Mouse (Mus musculus) intestine, postnatal 0 days (tissue): Measurements from ENCODE around the gene St8sia1. TPM values are rescaled to one million over a fixed set of nuclear protein-coding genes. Genes with fewer than 3 reads are reported as not detected.

ENCODE experiments used
- ATAC-seq: fragments of 200-750 bp; cut with Nextera tagmentation; 2 replicates; pipeline ENCODE4 v1.8.0; 2017; ENCODE audit warnings: mild to moderate bottlenecking, moderate TSS enrichment, moderate library complexity
- H3K27ac ChIP-seq: fragments of 300-500 bp; sonication (generic); 2 replicates; pipeline ENCODE4 v1.5.1; 2014; ENCODE audit warnings: mild to moderate bottlenecking, low read depth, low read length, moderate library complexity
- H3K27me3 ChIP-seq: fragments of 300-500 bp; sonication (generic); replicated peaks from 2 replicates; pipeline ENCODE4 v1.6.1; 2014; ENCODE audit warnings: low read length, mixed read lengths; ENCODE audit not compliant: control insufficient read depth, insufficient read depth
- H3K36me3 ChIP-seq: fragments of 300-500 bp; sonication (generic); 2 replicates; pipeline ENCODE4 v1.6.1; 2014; ENCODE audit warnings: mild to moderate bottlenecking, moderate library complexity; ENCODE audit not compliant: control insufficient read depth, insufficient read depth
- H3K4me1 ChIP-seq: fragments of 300-500 bp; sonication (generic); replicated peaks from 2 replicates; pipeline ENCODE4 v1.6.1; 2014; ENCODE audit warnings: antibody characterized with exemption, low read length, mixed read lengths; ENCODE audit not compliant: control insufficient read depth, insufficient read depth
- H3K4me2 ChIP-seq: fragments of 300-500 bp; sonication (generic); replicated peaks from 2 replicates; pipeline ENCODE4 v1.6.1; 2014; ENCODE audit warnings: low read depth, mild to moderate bottlenecking, moderate library complexity
- H3K4me3 ChIP-seq: fragments of 300-500 bp; sonication (generic); 2 replicates; pipeline ENCODE4 v1.5.1; 2014; ENCODE audit warnings: low read depth, low read length
- H3K9ac ChIP-seq: fragments of 300-500 bp; sonication (generic); 2 replicates; pipeline ENCODE4 v1.6.1; 2014; ENCODE audit warnings: mild to moderate bottlenecking, low read depth, low read length
- H3K9me3 ChIP-seq: fragments of 300-500 bp; sonication (generic); 2 replicates; pipeline ENCODE4 v1.6.1; 2016; ENCODE audit warnings: mixed run types; ENCODE audit not compliant: control insufficient read depth
- CTCF ChIP-seq: sonication (generic); IDR thresholded peaks from 2 replicates; pipeline ENCODE4 v1.5.1; 2016; ENCODE audit warnings: low read depth, mild to moderate bottlenecking, control low read depth, antibody characterized with exemption, moderate library complexity
- WGBS: fragments of 180-500 bp; shearing (Covaris S2); extraction: QIAGEN DNeasy Blood & Tissue Kit; methylation state at CpG from one replicate; pipeline ENCODE4 v1.1.7; 2014; 5-methylcytosine and 5-hydroxymethylcytosine counted together
- polyA plus RNA-seq: library from polyadenylated mRNA; unstranded; fragments of >200 nt; fragmentation: Nextera tagmentation; extraction: Ambion mirVana; gene quantifications from 2 replicates; pipeline ENCODE4 v1.2.1, GENCODE M21; 2015

St8sia1 gene
- polyA plus RNA-seq, 1 experiment from 2014 or later, result 0.34 TPM

GRCm38 (mm10) chr6:142825449-142825848 is 138.8 kb downstream of the St8sia1 start:
- H3K27me3 ChIP-seq, result no peaks in the 10 kb centered on the region; the same call in 1 of the 2 replicates
- H3K4me3 ChIP-seq, result no peak overlapping the region
- no peak for TF ChIP-seq CTCF
- no peak for ATAC-seq
- WGBS, result 77% methylated on average over 5 of the region's 5 CpGs
- no peaks in the 10 kb centered on the region for H3K36me3 ChIP-seq
- no peak overlapping the region for H3K27ac ChIP-seq
- no peak overlapping the region for H3K4me2 ChIP-seq
- H3K9ac ChIP-seq, result no peak overlapping the region
- no peaks in the 10 kb centered on the region for H3K9me3 ChIP-seq
- H3K4me1 ChIP-seq, result no peaks in the 10 kb centered on the region

GRCm38 (mm10) chr6:142823008-142823787 is 141.1 kb downstream of the St8sia1 start:
- Histone ChIP-seq H3K27me3 (no peaks in the 10 kb centered on the region; the same call in 1 of the 2 replicates), H3K4me2 (no peak overlapping the region), H3K9ac (no peak overlapping the region), H3K4me3 (no peak overlapping the region), H3K36me3 (no peaks in the 10 kb centered on the region), H3K4me1 (no peaks in the 10 kb centered on the region), H3K27ac (no peak overlapping the region), H3K9me3 (no peaks in the 10 kb centered on the region)
- ATAC-seq, result 0 out of 2 replicates have a peak, but pooled peaks have one; percentile 22
- WGBS, result 39% methylated on average over 5 of the region's 5 CpGs
- no peak for TF ChIP-seq CTCF

- ATAC-seq, result no peak
- no peaks in the 10 kb centered on the region for H3K9me3 ChIP-seq
- no peak overlapping the region for H3K27ac ChIP-seq
- WGBS, result 94% methylated on average over 10 of the region's 10 CpGs
- no peak overlapping the region for H3K4me2 ChIP-seq
- TF ChIP-seq CTCF, result no peak
- H3K4me3 ChIP-seq, result no peak overlapping the region
- H3K9ac ChIP-seq, result no peak overlapping the region
- no peaks in the 10 kb centered on the region for H3K36me3 ChIP-seq
- no peaks in the 10 kb centered on the region for H3K4me1 ChIP-seq
- H3K27me3 ChIP-seq, result no peaks in the 10 kb centered on the region; the same call in 1 of the 2 replicates
These were observed 145.9 kb downstream of the St8sia1 start for GRCm38 (mm10) chr6:142818306-142818705.

- H3K9ac ChIP-seq, result no peak overlapping the region
- H3K9me3 ChIP-seq, result no peaks in the 10 kb centered on the region
- no peak for TF ChIP-seq CTCF
- no peaks in the 10 kb centered on the region for H3K4me1 ChIP-seq
- H3K27ac ChIP-seq, result no peak overlapping the region
- 80% methylated on average over 3 of the region's 3 CpGs for WGBS
- H3K27me3 ChIP-seq, result no peaks in the 10 kb centered on the region
- no peak overlapping the region for H3K4me3 ChIP-seq
- ATAC-seq, result no peak
- H3K36me3 ChIP-seq, result no peaks in the 10 kb centered on the region
- no peak overlapping the region for H3K4me2 ChIP-seq
These were observed 148.7 kb downstream of the St8sia1 start for GRCm38 (mm10) chr6:142815513-142815912.

- no peak overlapping the region for H3K27ac ChIP-seq
These were observed 149.7 kb downstream of the St8sia1 start for GRCm38 (mm10) chr6:142814495-142814921.

GRCm38 (mm10) chr6:142814011-142814410 is 150.2 kb downstream of the St8sia1 start:
- no peaks in the 10 kb centered on the region for H3K27me3 ChIP-seq
- H3K4me1 ChIP-seq, result no peaks in the 10 kb centered on the region
- no peaks in the 10 kb centered on the region for H3K36me3 ChIP-seq
- no peak for TF ChIP-seq CTCF
- no peak overlapping the region for H3K9ac ChIP-seq
- peak overlapping the region; percentile 17 for H3K4me3 ChIP-seq
- H3K27ac ChIP-seq, result peak overlapping the region; percentile 7; the same call in 1 of the 2 replicates
- no peaks in the 10 kb centered on the region for H3K9me3 ChIP-seq
- H3K4me2 ChIP-seq, result peak overlapping the region; percentile 60
- ATAC-seq, result peak; percentile 59
- 26% methylated on average over 10 of the region's 10 CpGs for WGBS

More at GRCm38 (mm10) chr6:142814495-142814921, 149.7 kb downstream of the St8sia1 start:
- no peaks in the 10 kb centered on the region for H3K36me3 ChIP-seq
- peak; percentile 67 for ATAC-seq
- peak overlapping the region; percentile 17 for H3K4me3 ChIP-seq
- H3K4me2 ChIP-seq, result peak overlapping the region; percentile 60
- no peaks in the 10 kb centered on the region for H3K27me3 ChIP-seq
- H3K9ac ChIP-seq, result no peak overlapping the region
- no peaks in the 10 kb centered on the region for H3K4me1 ChIP-seq
- H3K9me3 ChIP-seq, result no peaks in the 10 kb centered on the region
- 1% methylated on average over 15 of the region's 15 CpGs for WGBS
- TF ChIP-seq CTCF, result peak; percentile 97
